Mouse (Mus musculus) CH12.LX (cell line): ENCODE measurements around the gene Zfp773. TPM values are rescaled to one million over a fixed set of nuclear protein-coding genes. Genes with fewer than 3 reads are reported as not detected.

Experiments used
- DNase-seq: peaks from one replicate; pipeline ENCODE4 v3.0.0-alpha.2; 2013; ENCODE audit errors: extremely low read depth
- H3K27ac ChIP-seq: 2 replicates; pipeline ENCODE4 v1.5.1; 2012; ENCODE audit warnings: low read depth, mild to moderate bottlenecking, control low read depth, moderate library complexity; ENCODE audit not compliant: insufficient read depth
- H3K27me3 ChIP-seq: replicated peaks from 2 replicates; pipeline ENCODE3; 2012; ENCODE audit warnings: inconsistent platforms
- H3K36me3 ChIP-seq, 2 experiments: replicated peaks in 1 of 2; 2 replicates each; pipeline versions ENCODE3 to v1.6.1; 2012; ENCODE audit warnings: inconsistent platforms in 1 of 2, low read length in 1 of 2, mild to moderate bottlenecking in 1 of 2, mixed read lengths in 1 of 2, moderate library complexity in 1 of 2; ENCODE audit not compliant: control insufficient read depth in 1 of 2, insufficient read depth in 1 of 2
- H3K4me1 ChIP-seq, 2 experiments: 2 replicates each; pipeline ENCODE4 v1.6.1; 2012; ENCODE audit warnings: inconsistent platforms in 1 of 2, moderate library complexity in 1 of 2; ENCODE audit not compliant: insufficient read depth in 2 of 2, control insufficient read depth in 1 of 2
- H3K4me2 ChIP-seq: 2 replicates; pipeline ENCODE4 v1.6.1; 2012; ENCODE audit warnings: low read depth, mild to moderate bottlenecking, control low read depth; ENCODE audit not compliant: poor library complexity, insufficient read depth, severe bottlenecking
- H3K4me3 ChIP-seq, 3 experiments: fragments of 150-350 bp in 1 of 3; sonication (generic) in 1 of 3; replicated peaks in 1 of 3; 2 replicates each; pipeline versions ENCODE3 to v1.5.1; 2011 to 2012; ENCODE audit warnings: low read depth in 2 of 3, low read length in 2 of 3, mild to moderate bottlenecking in 2 of 3, moderate library complexity in 2 of 3, control low read depth in 1 of 3, improper control_type of control experiment in 1 of 3, inconsistent platforms in 1 of 3, mixed read lengths in 1 of 3; ENCODE audit not compliant: poor library complexity in 1 of 3
- H3K79me2 ChIP-seq: replicated peaks from 2 replicates; pipeline ENCODE4 v1.6.1; 2012; ENCODE audit warnings: mild to moderate bottlenecking, moderate library complexity; ENCODE audit not compliant: control insufficient read depth, poor library complexity, insufficient read depth, severe bottlenecking; ENCODE audit errors: extremely low read depth
- H3K9ac ChIP-seq: 2 replicates; pipeline ENCODE4 v1.6.1; 2012; ENCODE audit warnings: low read depth, mild to moderate bottlenecking, control low read depth, moderate library complexity; ENCODE audit not compliant: insufficient read depth
- H3K9me3 ChIP-seq: replicated peaks from 2 replicates; pipeline ENCODE3; 2012; ENCODE audit warnings: low read length, inconsistent platforms, mixed read lengths
- BHLHE40 ChIP-seq: IDR thresholded peaks from 2 replicates; pipeline ENCODE4 v1.6.1; 2011; ENCODE audit warnings: mild to moderate bottlenecking, low read depth, low read length, improper control_type of control experiment
- CHD1 ChIP-seq: IDR thresholded peaks from 2 replicates; pipeline ENCODE4 v1.6.1; 2012; ENCODE audit warnings: low read depth, low read length, improper control_type of control experiment, inconsistent platforms
- CHD2 ChIP-seq: IDR thresholded peaks from 2 replicates; pipeline ENCODE4 v1.6.1; 2011; ENCODE audit warnings: low read length, improper control_type of control experiment
- CTCF ChIP-seq, 2 experiments: IDR thresholded peaks in 1 of 2; conservative IDR thresholded peaks in 1 of 2; 2 replicates each; pipeline ENCODE4 v1.5.1; 2011 to 2012; ENCODE audit warnings: low read depth in 2 of 2, low read length in 2 of 2, improper control_type of control experiment in 1 of 2, inconsistent platforms in 1 of 2, mild to moderate bottlenecking in 1 of 2, moderate library complexity in 1 of 2
- E2F4 ChIP-seq: IDR thresholded peaks from 2 replicates; pipeline ENCODE4 v1.6.1; 2011; ENCODE audit warnings: low read depth, low read length, improper control_type of control experiment; ENCODE audit not compliant: insufficient replicate concordance
- ELF1 ChIP-seq: IDR thresholded peaks from 2 replicates; pipeline ENCODE4 v1.6.1; 2014; ENCODE audit warnings: low read depth, mild to moderate bottlenecking, inconsistent platforms, low read length, improper control_type of control experiment
- EP300 ChIP-seq: IDR thresholded peaks from 2 replicates; pipeline ENCODE4 v1.6.1; 2011; ENCODE audit warnings: low read length, improper control_type of control experiment
- ETS1 ChIP-seq: conservative IDR thresholded peaks from 2 replicates; pipeline ENCODE4 v1.6.1; 2012; ENCODE audit warnings: low read depth, mild to moderate bottlenecking, inconsistent platforms, low read length, improper control_type of control experiment, moderate library complexity
- GABPA ChIP-seq: IDR thresholded peaks from 2 replicates; pipeline ENCODE4 v1.6.1; 2012; ENCODE audit warnings: low read depth, low read length, improper control_type of control experiment, inconsistent platforms; ENCODE audit not compliant: insufficient replicate concordance
- HCFC1 ChIP-seq: IDR thresholded peaks from 2 replicates; pipeline ENCODE4 v1.6.1; 2012; ENCODE audit warnings: low read depth, mild to moderate bottlenecking, inconsistent platforms, low read length, improper control_type of control experiment
- IRF4 ChIP-seq: IDR thresholded peaks from 2 replicates; pipeline ENCODE4 v1.6.1; 2014; ENCODE audit warnings: low read depth, mild to moderate bottlenecking, inconsistent platforms, low read length, improper control_type of control experiment
- JUN ChIP-seq: IDR thresholded peaks from 2 replicates; pipeline ENCODE4 v1.6.1; 2011; ENCODE audit warnings: low read depth, mild to moderate bottlenecking, low read length, improper control_type of control experiment, moderate library complexity; ENCODE audit not compliant: insufficient read depth
- JUND ChIP-seq: conservative IDR thresholded peaks from 2 replicates; pipeline ENCODE4 v1.6.1; 2011; ENCODE audit warnings: low read depth, low read length, improper control_type of control experiment
- KAT2A ChIP-seq: IDR thresholded peaks from 2 replicates; pipeline ENCODE4 v1.6.1; 2012; ENCODE audit warnings: low read length, improper control_type of control experiment, inconsistent platforms; ENCODE audit not compliant: insufficient replicate concordance
- MAFK ChIP-seq: IDR thresholded peaks from 2 replicates; pipeline ENCODE4 v1.6.1; 2011; ENCODE audit warnings: low read length, improper control_type of control experiment; ENCODE audit not compliant: insufficient replicate concordance
- MAX ChIP-seq: IDR thresholded peaks from 2 replicates; pipeline ENCODE4 v1.6.1; 2011; ENCODE audit warnings: low read length, improper control_type of control experiment
- MAZ ChIP-seq: IDR thresholded peaks from 2 replicates; pipeline ENCODE4 v1.6.1; 2012; ENCODE audit warnings: low read depth, mild to moderate bottlenecking, inconsistent platforms, low read length, improper control_type of control experiment, moderate library complexity
- MEF2A ChIP-seq: IDR thresholded peaks from 2 replicates; pipeline ENCODE4 v1.6.1; 2014; ENCODE audit warnings: low read depth, mild to moderate bottlenecking, inconsistent platforms, low read length, improper control_type of control experiment, borderline replicate concordance
- MXI1 ChIP-seq: IDR thresholded peaks from 2 replicates; pipeline ENCODE4 v1.6.1; 2011; ENCODE audit warnings: mild to moderate bottlenecking, low read depth, low read length, improper control_type of control experiment
- MYC ChIP-seq: IDR thresholded peaks from 2 replicates; pipeline ENCODE4 v1.6.1; 2011; ENCODE audit warnings: low read depth, mild to moderate bottlenecking, improper control_type of control experiment, low read length
- NELFE ChIP-seq: IDR thresholded peaks from 2 replicates; pipeline ENCODE4 v1.6.1; 2011; ENCODE audit warnings: low read depth, low read length, improper control_type of control experiment
- NRF1 ChIP-seq: IDR thresholded peaks from 2 replicates; pipeline ENCODE4 v1.6.1; 2014; ENCODE audit warnings: low read depth, mild to moderate bottlenecking, inconsistent platforms, low read length, improper control_type of control experiment, moderate library complexity
- PAX5 ChIP-seq: IDR thresholded peaks from 2 replicates; pipeline ENCODE4 v1.6.1; 2012; ENCODE audit warnings: low read length, inconsistent platforms, mixed read lengths
- POLR2A ChIP-seq: IDR thresholded peaks from 2 replicates; pipeline ENCODE4 v1.6.1; 2011; ENCODE audit warnings: low read depth, mild to moderate bottlenecking, improper control_type of control experiment, low read length
- POLR2AphosphoS2 ChIP-seq: IDR thresholded peaks from 2 replicates; pipeline ENCODE4 v1.6.1; 2011; ENCODE audit warnings: low read depth, low read length, improper control_type of control experiment
- RAD21 ChIP-seq: IDR thresholded peaks from 2 replicates; pipeline ENCODE4 v1.6.1; 2011; ENCODE audit warnings: low read depth, mild to moderate bottlenecking, low read length, improper control_type of control experiment, moderate library complexity
- RCOR1 ChIP-seq: conservative IDR thresholded peaks from 2 replicates; pipeline ENCODE4 v1.6.1; 2012; ENCODE audit warnings: low read depth, mild to moderate bottlenecking, inconsistent platforms, low read length, improper control_type of control experiment
- SIN3A ChIP-seq: IDR thresholded peaks from 2 replicates; pipeline ENCODE4 v1.6.1; 2012; ENCODE audit warnings: low read length, improper control_type of control experiment, inconsistent platforms
- SMC3 ChIP-seq: IDR thresholded peaks from 2 replicates; pipeline ENCODE4 v1.6.1; 2011; ENCODE audit warnings: low read depth, low read length, improper control_type of control experiment
- TBP ChIP-seq: conservative IDR thresholded peaks from 2 replicates; pipeline ENCODE4 v1.6.1; 2011; ENCODE audit warnings: low read depth, low read length, improper control_type of control experiment
- TCF12 ChIP-seq: IDR thresholded peaks from 2 replicates; pipeline ENCODE4 v1.6.1; 2014; ENCODE audit warnings: low read depth, mild to moderate bottlenecking, inconsistent platforms, low read length, improper control_type of control experiment
- UBTF ChIP-seq: IDR thresholded peaks from 2 replicates; pipeline ENCODE4 v1.6.1; 2012; ENCODE audit warnings: low read depth, mild to moderate bottlenecking, inconsistent platforms, low read length, improper control_type of control experiment, moderate library complexity
- USF1 ChIP-seq: IDR thresholded peaks from 2 replicates; pipeline ENCODE4 v1.6.1; 2014; ENCODE audit warnings: low read depth, mild to moderate bottlenecking, inconsistent platforms, low read length, improper control_type of control experiment
- USF2 ChIP-seq: conservative IDR thresholded peaks from 2 replicates; pipeline ENCODE4 v1.6.1; 2011; ENCODE audit warnings: low read depth, low read length, improper control_type of control experiment
- ZC3H11A ChIP-seq: IDR thresholded peaks from 2 replicates; pipeline ENCODE4 v1.6.1; 2012; ENCODE audit warnings: low read depth, mild to moderate bottlenecking, inconsistent platforms, low read length, improper control_type of control experiment
- ZKSCAN1 ChIP-seq: IDR thresholded peaks from 2 replicates; pipeline ENCODE4 v1.6.1; 2012; ENCODE audit warnings: low read depth, inconsistent platforms, low read length, improper control_type of control experiment, borderline replicate concordance
- ZMIZ1 ChIP-seq: IDR thresholded peaks from 2 replicates; pipeline ENCODE4 v1.6.1; 2012; ENCODE audit warnings: low read depth, mild to moderate bottlenecking, inconsistent platforms, low read length, improper control_type of control experiment
- ZNF384 ChIP-seq: IDR thresholded peaks from 2 replicates; pipeline ENCODE4 v1.6.1; 2012; ENCODE audit warnings: low read depth, low read length, improper control_type of control experiment, inconsistent platforms
- dilution Hi-C: fragments of 300-500 bp; cut with MboI; formaldehyde crosslinking; loops from 2 replicates; pipeline ENCODE4 v1.14.3; 2020; ENCODE audit warnings: low sequenced_read_pairs; ENCODE audit not compliant: extremely low pct_unique_long_range_greater_than_20kb, extremely low pct_ligation_motif_present
- in situ Hi-C: fragments of 300-500 bp; cut with MboI; formaldehyde crosslinking; loops from 3 replicates; pipeline ENCODE4 v1.14.3; 2019; ENCODE audit warnings: low sequenced_read_pairs, low pct_ligation_motif_present, low pct_unique_long_range_greater_than_20kb, mixed read lengths
- polyA plus RNA-seq: library from polyadenylated mRNA; unstranded; fragments of >175 nt; gene quantifications from 2 replicates; pipeline ENCODE4 v1.2.1, GENCODE M21; 2012; ENCODE audit warnings: low read depth; ENCODE audit not compliant: insufficient read length
- total RNA-seq, 2 experiments: library from RNA; depleted of rRNA; stranded (reverse); fragments of 300-350 nt in 1 of 2; fragments of >200 nt in 1 of 2; gene quantifications; 2 replicates each; pipeline ENCODE4 v1.2.3; 2012 to 2014

Zfp773 gene
- total and polyA plus RNA-seq, 3 experiments = 4.3 to 6.4 (median 5.1) TPM

- Histone ChIP-seq H3K4me3 (peak overlapping the region; percentile 34 to 43 (median 37)), H3K4me2 (peak overlapping the region; percentile 80), H3K9ac (peak overlapping the region; percentile 43), H3K36me3 (no peaks in the 10 kb centered on the region), H3K9me3 (no peaks in the 10 kb centered on the region), H3K4me1 (no peaks in the 10 kb centered on the region), H3K27me3 (no peaks in the 10 kb centered on the region), H3K79me2 (no peaks in the 10 kb centered on the region), H3K27ac (peak overlapping the region; percentile 30; the same call in 1 of the 2 replicates)
- peak; percentile 52 for DNase-seq
- dilution Hi-C loops = no loop called here
- in situ Hi-C loops = no loop called here
- peak; percentile 83 for TF ChIP-seq SIN3A
- peak; percentile 23; the same call in 1 of the 2 replicates for TF ChIP-seq IRF4
- no peak for TF ChIP-seq USF1
- no peak for TF ChIP-seq ZC3H11A
- TF ChIP-seq ZNF384 = no peak
- 0 out of 2 replicates have a peak, but pooled peaks have one; percentile 6 for TF ChIP-seq ETS1
- TF ChIP-seq BHLHE40 = peak; percentile 62
- no peak for TF ChIP-seq HCFC1
- TF ChIP-seq TCF12 = 0 out of 2 replicates have a peak, but pooled peaks have one; percentile 22
- peak; percentile 95 for TF ChIP-seq MYC
- TF ChIP-seq MAX = peak; percentile 89
- peak; percentile 92; the same call in 1 of the 2 replicates for TF ChIP-seq MXI1
- no peak for TF ChIP-seq JUN
- TF ChIP-seq JUND = no peak
- TF ChIP-seq RCOR1 = no peak
- TF ChIP-seq MEF2A = no peak
- TF ChIP-seq GABPA = no peak
- no peak for TF ChIP-seq SMC3
- TF ChIP-seq RAD21 = no peak
- TF ChIP-seq NRF1 = no peak
- 0 out of 2 replicates have a peak, but pooled peaks have one; percentile 42 for TF ChIP-seq KAT2A
- TF ChIP-seq EP300 = 0 out of 2 replicates have a peak, but pooled peaks have one; percentile 21
- no peak for TF ChIP-seq PAX5
- no peak for TF ChIP-seq UBTF
- TF ChIP-seq CTCF (conservative IDR thresholded peaks at IDR 0.05 in 1 of 2, IDR thresholded peaks at IDR 0.05 in 1 of 2; ENCODE audit: low read depth in 2 of 2, low read length in 2 of 2) = no peak
- TF ChIP-seq POLR2A = peak; percentile 36
- no peak for TF ChIP-seq CHD1
- TF ChIP-seq NELFE = no peak; the same call in 1 of the 2 replicates
- no peak for TF ChIP-seq E2F4
- no peak for TF ChIP-seq MAZ
- TF ChIP-seq ZMIZ1 = 0 out of 2 replicates have a peak, but pooled peaks have one; percentile 38
- peak; percentile 40; the same call in 1 of the 2 replicates for TF ChIP-seq ELF1
- TF ChIP-seq USF2 = no peak
- no peak for TF ChIP-seq POLR2AphosphoS2
- no peak for TF ChIP-seq ZKSCAN1
- no peak for TF ChIP-seq MAFK
- no peak for TF ChIP-seq CHD2
- 0 out of 2 replicates have a peak, but pooled peaks have one; percentile 26 for TF ChIP-seq TBP
Measured at GRCm38 (mm10) chr7:7145991-7146608, 9.5 kb upstream of the Zfp773 start.
